Mouse (Mus musculus) testis, postnatal 14 days (tissue): ENCODE data around the gene Cntnap5c.
"Not testable (repeated sequence)": the region's sequence is repeated elsewhere in the genome, so short reads cannot be mapped to it uniquely, and the experiment has no call there.

Experiments used
- DNase-seq: peaks from one replicate; pipeline ENCODE4 v3.0.0; 2021; ENCODE audit warnings: low spot score

The Cntnap5c gene

DNA sequence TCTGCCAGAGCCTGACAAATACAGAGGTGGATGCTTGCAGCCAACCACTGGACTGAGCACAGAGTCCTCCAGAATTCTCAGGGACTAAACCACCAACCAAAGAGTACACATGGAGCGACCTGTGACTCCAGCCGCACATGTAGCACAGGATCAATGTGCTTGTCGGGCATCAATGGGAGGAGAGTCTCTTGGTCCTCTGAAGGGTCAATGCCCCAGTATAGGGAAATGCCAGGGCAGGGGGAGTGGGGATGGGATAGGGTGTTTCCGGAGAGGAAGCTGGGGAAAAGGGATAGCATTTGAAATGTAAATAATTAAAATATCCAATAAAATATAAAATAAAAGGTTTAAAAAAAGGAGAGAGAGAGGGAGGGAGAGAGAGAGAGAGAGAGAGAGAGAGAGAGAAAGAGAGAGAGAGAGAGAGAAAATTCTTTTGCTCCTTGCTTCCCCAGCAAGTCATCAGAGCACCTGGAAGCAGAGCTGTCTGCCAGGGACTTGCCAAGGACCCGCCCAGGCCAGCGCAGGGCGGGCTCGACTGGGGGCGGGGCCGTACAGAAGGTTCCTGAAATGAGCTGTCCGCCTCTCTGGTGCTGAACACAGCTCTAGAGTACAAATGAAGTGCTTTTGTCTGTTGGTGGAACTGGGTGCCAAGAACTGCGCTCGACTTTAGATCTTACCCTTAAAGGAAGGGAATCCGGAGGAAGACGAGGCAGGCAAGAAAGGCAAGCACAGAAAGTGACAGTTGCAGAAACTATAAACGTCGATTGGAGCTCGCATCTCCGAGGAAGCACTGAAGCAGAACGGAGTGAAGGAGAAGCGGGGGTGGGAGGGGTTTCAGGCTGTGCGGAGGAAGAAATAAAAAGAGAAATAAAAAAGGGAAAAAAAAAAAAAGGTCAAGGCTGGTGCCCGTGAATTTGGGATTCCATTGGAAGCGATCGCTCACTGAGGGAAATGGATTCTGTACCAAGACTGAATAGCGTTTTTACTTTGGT, at the start of gene Cntnap5c:
TSS of gene Cntnap5c (plus strand) at position 949 of the 989 bp plus-strand sequence.
- DNase-seq, result peak; percentile 46

DNA sequence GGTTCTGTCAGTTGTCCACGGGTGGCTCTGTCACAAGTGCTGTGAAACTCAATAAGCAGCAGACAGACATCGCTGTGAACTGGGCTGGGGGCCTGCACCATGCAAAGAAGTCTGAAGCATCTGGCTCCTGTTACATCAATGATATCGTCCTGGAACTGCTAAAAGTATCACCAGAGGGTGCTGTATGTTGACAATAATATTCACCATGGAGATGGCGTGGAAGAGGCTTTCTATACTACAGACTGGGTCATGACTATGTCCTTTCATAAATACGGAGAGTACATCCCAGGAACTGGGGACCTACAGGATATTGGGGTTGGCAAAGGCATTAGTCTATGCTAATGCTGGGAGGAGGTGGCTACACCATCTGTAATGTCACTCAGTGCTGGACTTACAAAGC, 27.3 kb upstream of the Cntnap5c start, which contains the start of gene Gm21834:
TSS of gene Gm21834 (minus strand) at position 101 of the 400 bp plus-strand sequence.
- DNase-seq, result no peak

DNA sequence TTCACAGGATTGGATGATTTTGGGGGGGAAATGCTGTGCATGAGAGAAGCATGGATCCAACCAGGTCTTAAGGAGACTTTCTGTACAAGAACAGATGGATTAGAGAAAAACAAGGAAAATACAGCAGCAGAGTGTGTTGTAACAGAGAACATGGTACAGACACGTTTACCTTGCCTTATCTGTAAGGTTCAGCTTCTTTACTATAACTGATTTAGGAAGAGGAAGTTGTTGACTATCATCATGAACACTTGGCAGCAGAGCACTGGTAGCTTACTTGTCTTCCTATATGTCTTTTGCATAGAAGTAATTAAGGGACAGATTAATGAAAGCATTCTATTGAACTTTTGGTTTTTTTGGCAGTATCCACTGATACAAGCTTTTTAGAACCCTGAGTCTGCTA, 11.3 kb upstream of the Cntnap5c start:
- no peak for DNase-seq

DNA sequence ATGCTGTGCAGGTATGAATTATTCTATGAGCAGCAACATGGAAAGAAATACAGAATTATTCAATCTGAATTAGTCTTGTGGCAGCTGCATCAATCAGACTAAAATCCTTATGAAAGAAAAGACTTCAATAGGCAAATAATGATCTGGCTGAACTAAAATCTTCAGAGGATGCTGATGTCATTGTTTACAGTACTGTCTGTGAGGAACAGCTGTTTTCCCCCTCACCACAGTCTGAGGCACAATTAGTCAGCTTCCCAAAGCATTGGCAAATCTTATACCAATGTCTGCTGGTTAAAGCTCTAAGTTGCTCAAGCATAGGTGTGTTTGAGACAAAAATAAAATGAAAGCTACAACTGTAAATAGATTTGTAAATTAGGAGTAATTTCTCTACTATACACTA, 2.1 kb upstream of the Cntnap5c start:
- DNase-seq, result no peak

DNA sequence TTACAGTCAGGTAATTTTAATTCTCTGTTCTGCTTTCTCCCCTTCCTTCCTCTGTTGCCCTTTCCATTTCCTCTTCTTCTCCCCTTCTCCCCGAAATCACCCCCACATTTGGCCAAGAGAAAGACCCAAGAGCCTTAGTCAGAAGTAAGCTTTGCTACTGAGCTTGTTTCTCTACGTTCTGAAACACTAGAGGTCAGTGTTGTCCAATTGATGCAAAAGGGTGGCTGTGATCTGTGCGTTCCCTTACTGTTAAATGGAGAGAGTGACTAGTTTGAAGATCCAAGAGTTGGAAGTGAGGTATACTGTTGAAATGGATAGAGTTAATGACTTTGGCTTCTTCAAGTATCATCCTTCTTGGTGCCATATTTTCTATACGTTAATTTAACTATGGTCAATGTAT, 1.5 kb downstream of the Cntnap5c start:
- no peak for DNase-seq

DNA sequence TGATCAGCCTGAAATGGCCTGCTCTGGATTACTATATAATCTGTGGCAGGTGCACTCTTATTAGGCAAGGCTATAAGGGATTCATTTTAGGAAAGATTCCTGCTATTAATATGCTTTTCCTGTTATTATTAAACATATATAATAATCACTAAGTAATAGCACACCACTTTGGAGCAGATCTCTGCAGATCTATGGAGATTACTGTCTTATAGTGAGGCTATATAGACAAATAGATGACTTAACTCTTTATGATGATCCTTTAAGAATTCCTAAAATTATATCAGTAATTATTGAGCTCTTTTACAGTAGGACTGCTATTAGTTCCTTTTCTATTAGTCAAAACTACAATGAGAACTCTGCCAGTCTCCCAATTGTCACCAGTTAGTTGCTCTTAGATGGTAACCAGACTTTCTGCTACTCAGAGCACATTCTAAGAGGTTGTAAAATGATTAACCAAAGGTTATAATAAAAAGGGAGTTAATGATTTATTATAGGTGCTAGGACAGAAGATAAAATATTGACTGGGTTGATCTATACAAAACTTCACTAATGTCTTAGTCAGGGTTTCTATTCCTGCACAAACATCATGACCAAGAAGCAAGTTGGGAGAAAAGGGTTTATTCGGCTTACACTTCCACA, 18.9 kb downstream of the Cntnap5c start:
- DNase-seq, result no peak

DNA sequence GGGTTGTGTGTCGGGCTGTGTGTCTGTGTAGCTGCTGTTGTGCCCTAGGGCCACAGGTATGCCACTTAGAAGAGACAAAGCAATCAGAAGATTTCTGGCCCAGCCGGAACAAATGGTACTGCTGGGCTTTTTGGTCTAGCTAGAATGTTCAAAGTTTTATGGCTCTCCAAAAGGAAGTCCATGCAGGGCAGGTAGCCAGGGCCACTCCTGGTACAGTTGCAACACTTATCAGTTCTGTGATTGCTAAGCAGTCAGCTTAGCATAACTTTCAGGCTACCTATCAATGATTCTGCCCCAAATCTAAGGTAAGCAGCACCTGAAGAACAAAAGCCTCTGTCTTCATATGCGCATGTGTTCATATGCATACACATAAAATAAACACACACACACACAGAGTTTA, 26.0 kb downstream of the Cntnap5c start:
- no peak for DNase-seq

DNA sequence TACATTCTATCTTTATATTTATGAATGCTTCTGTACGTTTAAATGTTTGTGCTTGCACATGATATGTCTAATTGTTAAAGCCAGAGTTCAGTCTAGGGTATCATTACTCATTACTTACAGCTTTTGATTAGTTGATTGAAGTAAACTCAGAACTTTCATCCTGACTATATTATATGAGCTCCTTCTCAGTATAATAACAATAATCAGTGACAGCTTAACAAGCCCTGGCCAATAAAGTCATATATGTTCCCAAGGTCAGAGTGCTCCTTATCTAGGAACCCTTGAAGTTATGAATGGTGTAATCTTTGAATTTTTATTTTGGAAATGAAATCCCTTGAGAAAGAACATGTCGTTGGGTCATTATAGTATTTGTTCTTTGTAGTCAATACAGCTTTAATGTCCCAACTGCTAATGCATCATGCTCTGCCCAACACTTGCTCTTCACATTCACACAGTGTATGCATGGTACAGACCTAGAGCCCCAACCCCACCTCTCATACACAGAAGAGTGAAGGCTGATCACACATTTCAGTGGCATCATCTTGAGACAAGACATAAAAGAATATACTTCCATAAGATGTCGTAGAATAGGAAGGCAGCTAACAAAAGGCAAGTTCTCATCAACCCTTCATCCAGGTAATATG, 27.4 kb downstream of the Cntnap5c start:
- DNase-seq, result no peak

DNA sequence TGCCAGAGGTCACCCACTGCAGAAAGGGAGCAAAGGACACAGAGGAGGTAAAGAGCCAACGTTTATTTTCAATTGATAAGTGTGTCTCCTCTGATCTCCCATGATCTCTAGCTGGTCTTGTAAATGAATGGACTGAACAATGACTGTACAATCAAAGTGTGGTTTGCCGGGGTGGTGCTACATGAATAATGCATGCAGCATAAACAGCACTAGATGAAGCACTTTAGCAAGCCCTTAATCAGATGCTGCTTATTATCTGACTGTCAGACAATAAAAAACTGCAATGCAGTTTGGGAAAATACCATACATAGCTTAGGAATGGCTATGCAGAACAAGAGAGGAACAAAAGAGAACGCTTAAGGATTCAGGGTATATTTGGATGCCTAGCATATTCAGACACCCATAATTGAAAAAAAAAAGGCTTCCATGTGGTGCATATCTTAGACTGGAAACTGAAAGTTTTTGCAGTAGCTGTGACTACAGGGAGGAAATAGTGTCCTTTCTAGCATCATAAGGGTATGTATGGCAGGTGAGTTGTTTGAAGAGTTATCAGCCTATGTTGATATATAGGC, 30.1 kb downstream of the Cntnap5c start:
- DNase-seq, result no peak

DNA sequence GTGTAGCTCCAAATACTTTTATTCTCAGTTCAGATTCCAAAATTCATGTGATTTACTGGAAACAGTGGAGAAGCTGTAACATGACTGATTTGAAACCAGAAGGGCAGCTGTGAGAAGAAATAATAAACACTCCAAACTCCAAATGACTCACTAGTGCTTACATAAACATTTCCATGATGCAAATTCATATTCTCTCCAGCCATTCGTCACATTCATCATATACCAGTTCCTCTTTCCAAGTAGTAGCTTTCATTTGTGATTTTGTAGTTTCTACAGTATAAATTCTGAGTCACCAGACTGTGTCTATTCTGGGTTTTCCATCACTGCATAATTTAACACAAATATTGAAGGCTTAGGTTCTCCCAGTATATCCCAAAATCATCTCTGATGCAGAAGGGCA, 31.8 kb downstream of the Cntnap5c start:
- DNase-seq, result no peak

DNA sequence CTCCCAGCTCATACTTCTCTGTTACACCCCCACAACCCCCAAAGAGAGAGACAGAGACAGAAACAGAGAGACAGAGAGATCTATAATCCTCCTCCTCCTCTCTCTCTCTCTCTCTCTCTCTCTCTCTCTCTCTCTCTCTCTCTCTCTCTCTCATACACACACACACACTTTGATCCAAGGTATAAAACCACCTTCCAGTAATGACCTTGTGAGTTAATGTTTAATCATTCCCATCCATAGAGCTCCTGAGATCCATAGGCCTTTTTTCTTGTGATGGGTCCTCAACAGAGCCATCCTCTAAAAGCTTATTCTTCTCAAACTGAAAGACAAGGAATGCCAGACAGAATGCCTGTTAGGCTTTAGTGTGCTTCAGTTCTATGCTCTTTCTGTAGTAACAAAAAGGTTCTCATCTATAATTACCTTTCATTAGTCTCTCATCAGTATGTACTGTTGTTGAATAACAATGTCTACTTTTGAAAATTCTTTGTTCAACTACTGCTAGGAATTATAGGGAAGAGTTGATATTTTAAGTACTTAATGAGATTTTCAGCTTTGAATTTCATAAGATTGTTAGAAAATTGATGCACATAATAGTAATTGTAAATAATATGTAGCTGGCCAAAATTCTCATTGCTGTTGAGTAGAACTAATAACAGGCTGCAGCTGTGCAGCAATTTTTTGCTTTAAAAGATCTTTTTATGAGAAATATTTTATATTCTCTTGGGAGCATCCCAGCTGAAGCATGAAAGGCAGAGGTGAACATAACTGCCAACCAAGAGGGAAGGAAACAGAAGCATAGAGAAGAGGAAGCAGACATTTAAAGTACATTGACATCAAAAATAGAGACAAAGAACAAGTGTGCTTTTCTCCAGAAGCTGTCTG, 68.0 kb downstream of the Cntnap5c start:
- DNase-seq, result no peak

DNA sequence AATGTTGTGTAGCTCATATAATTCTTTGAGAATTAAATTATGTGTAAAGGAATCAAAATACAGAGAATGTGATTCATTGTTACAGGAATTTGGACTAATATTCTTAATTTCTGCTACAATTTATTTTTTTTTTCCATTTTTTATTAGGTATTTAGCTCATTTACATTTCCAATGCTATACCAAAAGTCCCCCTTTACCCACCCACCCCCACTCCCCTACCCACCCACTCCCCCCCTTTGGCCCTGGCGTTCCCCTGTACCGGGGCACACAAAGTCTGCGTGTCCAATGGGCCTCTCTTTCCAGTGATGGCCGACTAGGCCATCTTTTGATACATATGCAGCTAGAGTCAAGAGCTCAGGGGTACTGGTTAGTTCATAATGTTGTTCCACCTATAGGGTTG, 86.4 kb downstream of the Cntnap5c start:
- DNase-seq, result not testable (repeated sequence)

DNA sequence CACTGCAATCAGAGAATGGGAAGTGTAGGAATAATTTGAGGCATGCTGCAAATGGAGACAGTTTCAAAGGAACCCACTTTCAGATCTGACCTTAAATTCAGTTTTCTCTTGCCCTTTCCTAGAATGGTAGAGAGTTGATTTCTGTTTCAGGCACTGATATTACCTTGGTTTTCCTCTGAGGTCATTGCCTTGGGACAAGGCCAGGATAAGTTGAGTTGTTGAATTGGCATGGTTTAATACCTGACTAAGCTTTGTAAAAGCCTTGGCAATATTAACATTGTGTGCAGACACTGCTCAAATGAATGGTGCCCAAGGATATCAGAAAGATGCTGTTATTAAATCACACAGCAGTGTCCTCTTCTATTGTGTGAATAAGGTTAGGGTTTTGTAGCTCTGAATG, 96.6 kb downstream of the Cntnap5c start:
- no peak for DNase-seq

DNA sequence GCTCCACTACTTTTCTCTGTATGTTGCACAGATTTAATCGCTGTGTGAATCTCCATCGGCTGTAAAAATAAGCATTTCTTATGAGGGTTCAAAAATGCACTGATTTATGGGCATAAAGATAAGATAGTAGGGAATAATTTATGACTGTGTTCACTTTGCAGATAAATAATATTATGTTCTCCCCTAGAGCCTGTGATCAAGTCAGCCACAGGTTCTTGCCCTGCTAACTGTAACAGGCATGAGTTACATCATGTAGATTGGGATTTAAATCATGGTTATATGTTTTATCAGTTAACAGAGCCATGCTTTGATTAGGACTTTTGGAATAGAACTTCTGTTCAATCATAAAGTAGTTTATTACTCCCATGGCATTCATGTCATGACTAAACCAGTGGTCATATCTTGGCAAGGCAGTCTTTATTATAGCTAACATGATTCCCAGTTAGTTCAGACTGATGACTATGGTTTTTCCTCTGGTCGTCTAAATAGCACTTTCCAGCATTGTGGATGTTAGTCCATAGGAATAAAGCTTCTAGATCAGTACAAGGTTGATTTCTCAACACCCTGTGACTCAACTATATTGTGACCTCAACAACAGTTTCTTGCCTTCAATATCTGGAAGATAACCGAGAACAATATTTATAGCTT, 118.5 kb downstream of the Cntnap5c start:
- no peak for DNase-seq

DNA sequence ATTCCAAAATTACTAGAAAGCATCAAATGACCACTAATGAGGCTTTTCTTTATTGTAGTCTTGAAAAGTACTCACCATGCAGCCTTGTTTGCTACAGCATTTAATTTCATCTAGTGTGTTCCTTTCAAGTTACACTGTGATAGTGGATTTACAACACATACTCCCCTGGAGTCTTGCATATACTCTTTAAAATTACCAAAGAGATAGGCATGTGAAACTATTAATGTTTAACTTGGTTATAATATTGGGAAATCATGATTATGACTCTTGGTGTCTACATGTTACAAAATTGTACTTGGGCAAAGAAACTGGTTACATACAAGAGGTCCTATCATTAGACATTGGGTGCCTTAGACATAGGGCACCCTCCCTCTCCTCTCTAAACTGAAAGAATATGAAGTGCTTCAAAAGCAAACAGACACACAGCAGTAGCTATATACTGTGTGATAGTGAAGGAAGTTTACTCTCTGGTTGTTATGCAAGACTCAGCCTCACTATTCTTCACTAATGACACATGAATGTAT, 142.5 kb downstream of the Cntnap5c start:
- no peak for DNase-seq

DNA sequence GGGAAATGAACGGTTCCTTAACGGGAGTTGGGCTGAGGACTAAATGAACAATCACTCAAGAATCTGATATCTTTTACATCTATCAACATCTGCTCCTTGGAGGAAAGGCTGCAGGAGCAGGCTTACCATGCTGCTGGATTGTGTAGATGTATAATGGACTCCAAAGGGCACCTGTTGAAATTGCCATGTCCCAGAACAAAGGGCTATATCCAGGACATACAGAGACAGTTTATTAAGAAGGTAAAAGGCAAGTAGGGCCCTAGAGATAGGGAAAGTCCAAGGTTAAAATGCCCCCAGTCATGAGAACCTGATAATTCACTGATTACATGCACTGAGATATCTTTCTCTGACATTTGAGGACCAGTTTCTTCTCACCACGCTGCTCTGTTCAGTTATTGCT, 214.9 kb downstream of the Cntnap5c start:
- no peak for DNase-seq

DNA sequence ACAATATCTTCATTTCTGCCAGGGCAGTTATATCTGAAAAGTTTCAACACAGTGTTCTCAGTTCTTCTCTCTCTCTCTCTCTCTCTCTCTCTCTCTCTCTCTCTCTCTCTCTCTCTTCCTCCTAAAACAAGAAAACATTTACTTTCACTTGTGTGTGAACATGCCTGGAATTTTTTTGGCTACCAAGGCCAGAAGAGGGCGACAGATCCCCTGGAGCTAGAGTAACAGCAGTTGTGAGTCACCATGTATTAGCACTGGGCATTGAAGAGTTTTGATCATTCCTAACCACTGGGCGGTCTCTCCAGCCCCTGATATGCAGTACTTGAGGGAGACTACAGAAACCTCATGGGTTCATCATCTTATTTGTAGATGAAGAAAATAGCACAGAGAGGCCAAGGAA, 219.1 kb downstream of the Cntnap5c start:
- DNase-seq, result no peak

DNA sequence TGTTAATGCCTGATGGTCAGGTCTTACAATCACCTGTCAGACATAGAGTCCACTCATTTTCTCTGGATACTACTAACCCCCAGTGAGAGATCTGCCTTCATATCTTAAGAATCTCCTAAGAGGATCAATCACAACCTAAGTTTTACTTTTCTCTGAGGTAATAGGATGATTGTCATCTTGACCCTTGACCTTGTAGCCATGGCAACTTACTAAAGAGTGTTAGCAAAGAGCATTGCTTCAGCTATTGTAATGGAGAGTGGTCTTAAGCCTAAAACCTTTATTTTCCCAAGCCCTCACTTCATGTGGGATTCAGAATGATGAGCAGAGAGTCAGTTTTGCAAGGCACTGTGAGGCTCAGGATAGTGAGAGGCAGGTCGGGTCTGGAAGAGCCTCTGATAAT, 227.1 kb downstream of the Cntnap5c start:
- no peak for DNase-seq

DNA sequence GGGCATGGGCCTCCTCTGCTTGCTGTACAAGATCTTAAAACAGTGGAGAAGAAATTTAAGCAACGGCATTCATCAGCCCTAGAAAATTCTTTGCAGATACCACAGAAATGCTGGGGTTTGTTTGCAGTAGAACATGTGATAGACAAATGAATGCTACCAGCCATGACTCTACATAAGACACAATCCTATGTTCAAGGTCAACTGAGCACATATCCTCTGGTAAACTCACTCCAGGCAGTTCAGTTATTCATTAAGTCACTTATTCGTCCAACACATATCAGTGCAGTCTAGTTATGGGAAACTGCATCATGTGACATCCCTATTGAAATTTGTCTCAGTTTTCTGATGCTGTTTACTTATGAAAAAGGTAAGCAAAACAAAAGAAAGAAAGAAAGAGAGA, 229.7 kb downstream of the Cntnap5c start:
- DNase-seq, result no peak

DNA sequence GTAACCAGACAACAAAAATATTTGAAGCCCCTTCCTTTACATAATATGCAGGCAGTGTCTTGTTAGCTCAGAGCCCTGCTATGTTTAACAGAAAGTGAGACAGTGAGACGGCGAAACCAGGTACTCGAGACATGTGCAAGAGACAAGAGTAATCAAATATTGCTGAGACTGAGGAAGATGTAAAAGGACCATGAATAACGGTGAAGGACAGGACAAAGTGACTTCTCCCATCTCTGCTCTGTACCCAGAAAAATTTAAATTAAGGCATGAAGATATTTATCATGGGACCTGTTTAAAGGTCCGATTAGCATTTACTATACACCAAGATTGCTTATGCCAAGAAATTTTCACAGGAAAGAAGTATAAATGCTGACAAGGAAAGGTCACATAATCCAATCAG, 233.5 kb downstream of the Cntnap5c start:
- DNase-seq, result no peak

DNA sequence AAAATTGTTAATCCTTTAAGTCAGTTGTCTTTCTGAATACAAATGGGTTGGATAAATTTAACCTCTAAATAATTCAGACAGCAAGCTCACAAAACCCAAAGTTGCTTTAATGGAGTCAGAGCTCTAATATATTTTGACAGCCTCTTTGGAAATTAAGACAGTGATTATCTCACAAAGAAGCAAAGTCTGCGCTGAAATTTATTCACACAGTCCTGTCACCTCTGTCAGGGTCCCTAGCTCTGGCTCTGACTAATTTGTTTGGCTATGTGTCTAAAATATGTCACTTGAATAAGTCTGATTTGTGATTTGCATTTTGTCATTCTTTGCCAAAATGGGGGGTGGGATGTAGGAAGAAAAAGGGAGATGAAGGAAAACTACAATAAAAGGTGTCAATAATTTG, 234.0 kb downstream of the Cntnap5c start:
- DNase-seq, result no peak
